Mouse (Mus musculus) mesoderm, embryonic 11.5 days (tissue): ENCODE results near the gene Cfap97.
"Not testable (repeated sequence)": the region's sequence is repeated elsewhere in the genome, so short reads cannot be mapped to it uniquely, and the experiment has no call there.

ENCODE experiments used
- DNase-seq: peaks from one replicate; pipeline ENCODE4 v3.0.0-alpha.2; 2012; ENCODE audit warnings: low read depth, low spot score

The Cfap97 gene

DNA sequence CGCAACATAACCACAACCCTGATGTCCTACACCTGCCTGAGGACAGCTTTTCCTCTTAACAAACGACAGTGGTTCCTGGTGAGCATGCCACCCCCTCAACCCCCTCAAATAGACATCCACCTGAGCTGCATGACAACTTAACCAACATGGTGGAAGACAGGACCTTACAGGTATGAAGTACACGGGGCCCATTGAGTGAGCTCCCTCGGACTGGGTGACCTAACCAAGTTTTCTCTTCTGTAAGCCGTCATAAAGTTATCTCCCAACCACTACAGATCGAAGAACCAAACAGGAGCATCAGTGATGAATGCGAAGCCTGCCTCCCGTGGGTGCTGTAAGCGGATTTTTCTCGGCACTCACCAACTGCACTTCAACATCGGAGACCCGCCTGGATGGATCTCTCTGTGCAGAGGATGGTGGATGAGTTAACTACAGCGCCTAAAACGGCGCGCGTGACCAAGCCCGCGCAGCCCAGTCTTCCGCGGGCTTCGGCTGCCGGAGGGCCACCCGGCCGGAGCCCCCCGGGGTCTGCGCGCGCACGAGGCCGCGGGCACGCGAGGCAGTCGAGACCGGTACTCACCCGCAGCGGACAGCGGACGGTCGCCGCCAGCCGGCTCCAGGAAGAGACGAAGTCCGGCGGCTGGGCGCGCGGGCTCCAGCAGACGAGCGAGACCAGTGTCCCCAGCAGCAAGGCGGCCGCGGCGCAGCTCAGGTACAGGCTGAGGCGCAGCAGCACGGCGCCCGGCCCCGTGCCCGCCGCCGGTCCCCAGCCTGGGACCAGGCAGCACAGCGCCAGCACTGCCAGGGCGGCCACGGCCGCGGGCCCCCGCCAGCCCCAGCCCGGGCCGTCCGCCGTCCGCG lies at the start of gene Cfap97:
Gene Cfap97 (plus strand): TSS at position 570 of the 861 bp plus-strand sequence.
- peak; percentile 46 for DNase-seq

GRCm38 (mm10) chr8:46103434-46103833 lies 48.1 kb upstream of the Cfap97 start:
- no peak for DNase-seq

DNA sequence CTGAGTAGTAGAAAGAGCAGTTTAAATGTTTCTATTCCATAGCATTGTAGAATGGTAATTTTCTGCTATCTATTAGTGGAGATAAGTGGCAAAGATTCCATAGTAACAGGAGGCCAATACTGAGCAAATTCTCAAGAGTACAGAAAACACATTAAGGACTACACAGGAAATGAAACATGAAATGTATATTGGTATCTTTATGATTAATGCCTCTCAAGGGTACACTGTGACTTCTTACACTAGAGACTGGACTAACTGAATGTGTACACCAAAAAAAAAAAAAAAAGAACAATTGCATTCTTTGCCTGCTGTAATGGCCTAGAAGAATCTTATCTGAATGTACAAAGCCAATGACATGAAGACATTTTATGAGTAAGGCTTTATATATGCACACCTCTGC lies 43.9 kb upstream of the Cfap97 start:
- no peak for DNase-seq

GRCm38 (mm10) chr8:46113421-46114170 lies 38.0 kb upstream of the Cfap97 start:
- not testable (repeated sequence) for DNase-seq

GRCm38 (mm10) chr8:46117172-46117571 lies 34.4 kb upstream of the Cfap97 start:
- no peak for DNase-seq

DNA sequence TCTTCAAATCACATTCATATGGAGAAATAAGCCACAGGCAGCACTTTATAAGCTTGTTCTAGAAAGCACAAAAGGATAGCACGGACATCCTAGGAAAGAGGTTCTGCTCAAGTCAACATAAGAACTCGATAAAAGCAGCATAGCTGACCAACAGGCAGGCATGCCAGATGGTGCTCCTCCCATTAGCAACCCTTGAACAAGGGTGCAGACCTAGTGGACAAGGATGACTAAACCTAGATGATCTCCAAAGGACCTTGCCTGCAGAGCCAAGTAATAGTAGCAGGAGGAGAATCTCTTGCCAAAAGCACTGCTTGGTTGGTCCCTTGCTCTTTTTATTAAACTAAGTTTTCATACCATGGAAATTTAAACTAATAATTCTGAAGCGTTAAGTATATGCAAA lies 32.4 kb upstream of the Cfap97 start:
- DNase-seq: no peak

DNA sequence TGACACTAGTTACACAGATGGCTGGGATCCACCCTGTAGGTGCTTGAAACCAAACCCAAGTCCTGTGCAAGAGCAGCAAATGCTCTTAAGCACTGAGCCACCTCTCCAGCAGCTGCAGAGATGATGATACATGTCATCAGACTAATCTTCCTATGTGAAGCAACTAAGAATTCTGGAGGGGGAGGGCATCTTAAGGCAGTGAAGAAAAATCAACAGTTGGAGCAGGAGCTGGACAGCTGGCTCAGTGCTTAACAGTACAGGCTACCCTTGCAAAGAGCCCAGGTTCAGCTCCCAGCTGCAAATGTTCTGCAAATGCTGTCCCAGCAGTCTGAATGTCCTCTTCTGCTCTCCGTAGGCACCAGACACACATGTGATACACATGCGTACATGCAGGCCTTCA lies 29.1 kb upstream of the Cfap97 start:
- no peak for DNase-seq

DNA sequence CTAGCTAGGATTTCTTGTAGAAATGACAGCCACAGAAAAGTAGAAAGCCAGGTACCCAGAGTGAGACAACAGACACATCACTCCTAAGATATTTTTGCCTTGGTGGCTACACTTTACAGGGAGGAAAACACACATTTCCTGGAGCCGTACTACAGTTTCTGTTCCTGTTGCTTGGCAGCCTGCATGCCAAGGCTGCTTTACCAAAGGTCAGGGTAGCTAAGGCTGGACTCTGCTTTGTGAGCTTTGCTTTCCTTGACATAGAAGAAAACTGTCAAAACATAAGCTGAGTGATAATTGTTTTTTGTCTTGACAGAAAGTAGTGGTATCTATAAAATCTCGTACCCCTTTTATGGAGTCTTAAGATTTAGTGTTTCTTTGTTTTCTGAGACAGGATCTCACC lies 21.1 kb upstream of the Cfap97 start:
- DNase-seq: no peak

- not testable (repeated sequence) for DNase-seq
These were observed 16.0 kb upstream of the Cfap97 start for GRCm38 (mm10) chr8:46135546-46135945.

DNA sequence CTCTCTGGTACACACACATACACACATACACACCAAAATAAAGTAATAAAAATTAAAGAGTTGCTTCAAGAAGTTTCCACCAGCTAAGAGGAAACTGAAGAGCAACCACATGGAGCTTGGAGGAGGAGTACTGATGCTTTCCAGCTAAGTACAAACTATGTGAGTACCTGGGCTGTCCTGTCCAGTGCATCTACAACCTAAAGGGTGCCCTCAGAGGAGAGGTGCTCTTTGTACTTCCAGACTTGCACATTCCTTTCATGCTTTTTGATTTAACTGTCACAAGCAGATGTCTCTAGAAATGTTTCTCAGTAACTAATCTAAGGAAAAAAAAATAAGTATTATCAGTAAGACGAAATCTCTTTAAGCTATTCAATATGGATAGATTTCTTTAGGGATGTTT lies 14.2 kb upstream of the Cfap97 start:
- no peak for DNase-seq

- DNase-seq: no peak
These were observed 13.6 kb upstream of the Cfap97 start for GRCm38 (mm10) chr8:46137843-46138596.

DNA sequence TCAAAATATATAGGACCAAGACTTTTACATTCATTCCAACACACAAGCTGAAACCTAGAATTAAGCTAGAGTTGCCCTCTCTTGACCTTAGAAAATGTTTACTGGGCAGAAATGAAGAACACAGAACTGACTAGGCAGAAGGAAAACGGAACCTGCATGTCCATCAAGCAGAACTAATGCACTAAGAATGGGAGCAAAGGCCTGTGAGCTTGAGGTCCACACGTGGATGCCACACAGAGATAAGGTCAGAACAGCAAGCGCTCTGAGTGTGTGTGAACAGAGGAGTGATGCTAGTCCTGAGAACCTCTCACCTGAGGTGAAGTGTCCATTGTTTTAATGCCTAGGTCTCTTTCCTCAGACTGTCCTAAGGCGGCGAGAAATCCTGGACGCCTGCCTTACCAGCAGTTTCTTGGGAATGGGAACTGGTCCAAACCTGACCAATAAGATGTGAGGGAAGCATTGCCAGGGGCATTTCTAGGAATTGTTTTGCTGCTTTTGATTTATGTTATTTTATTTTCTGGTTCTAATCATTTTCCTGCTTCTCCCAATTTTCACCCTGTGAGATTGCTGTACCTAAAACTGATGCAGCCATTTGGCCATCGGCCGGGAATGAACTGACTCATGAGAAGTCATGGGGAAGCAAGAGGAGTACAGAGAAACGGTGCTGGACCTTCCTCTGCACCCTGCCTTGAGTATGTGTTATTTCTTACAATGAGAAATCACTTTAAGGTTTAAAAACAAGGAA lies 11.0 kb upstream of the Cfap97 start:
- no peak for DNase-seq

GRCm38 (mm10) chr8:46141688-46142087 lies 9.9 kb upstream of the Cfap97 start:
- DNase-seq: no peak

- no peak for DNase-seq
These were observed 9.0 kb upstream of the Cfap97 start for GRCm38 (mm10) chr8:46142498-46143081.

- no peak for DNase-seq
These were observed 8.1 kb upstream of the Cfap97 start for GRCm38 (mm10) chr8:46143470-46143869.

DNA sequence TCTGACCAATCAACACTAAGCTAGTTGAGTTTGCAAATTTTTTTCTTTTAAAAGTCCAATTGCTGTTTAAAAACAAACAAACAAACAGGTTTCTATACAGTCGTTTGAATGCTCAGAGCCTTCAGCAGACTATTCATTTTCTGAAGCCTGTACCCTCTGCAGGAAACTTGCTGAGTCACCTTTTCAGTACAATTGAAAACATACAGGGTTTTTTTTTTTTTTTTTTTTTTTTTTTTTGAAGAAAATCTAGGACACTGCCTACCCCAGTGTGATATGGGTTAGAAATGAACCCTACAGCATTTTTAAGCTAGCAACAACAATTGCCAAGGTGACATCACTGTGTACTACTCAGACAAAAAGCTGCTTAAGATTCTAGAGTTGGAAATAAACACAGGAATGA lies 7.6 kb upstream of the Cfap97 start:
- no peak for DNase-seq

DNA sequence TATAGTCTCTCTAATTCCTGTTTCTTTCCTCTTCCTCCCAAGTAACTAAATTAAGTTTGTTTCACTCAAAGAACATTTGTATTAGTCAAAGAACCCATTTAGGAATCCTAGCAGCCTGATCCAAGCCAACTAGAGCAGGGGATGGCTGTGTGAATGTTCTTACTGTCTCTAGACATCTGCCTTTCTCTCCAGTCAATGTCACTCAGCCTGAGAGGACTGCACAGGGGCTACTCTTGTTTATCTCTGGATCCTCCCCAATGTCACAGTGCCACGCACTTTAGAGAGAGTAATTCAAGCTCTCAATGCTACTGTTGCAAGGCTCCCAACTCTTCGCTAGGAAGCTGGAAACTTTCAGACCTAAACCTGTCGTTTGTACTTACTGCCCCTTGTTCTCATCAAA lies 5.4 kb upstream of the Cfap97 start:
- no peak for DNase-seq

DNA sequence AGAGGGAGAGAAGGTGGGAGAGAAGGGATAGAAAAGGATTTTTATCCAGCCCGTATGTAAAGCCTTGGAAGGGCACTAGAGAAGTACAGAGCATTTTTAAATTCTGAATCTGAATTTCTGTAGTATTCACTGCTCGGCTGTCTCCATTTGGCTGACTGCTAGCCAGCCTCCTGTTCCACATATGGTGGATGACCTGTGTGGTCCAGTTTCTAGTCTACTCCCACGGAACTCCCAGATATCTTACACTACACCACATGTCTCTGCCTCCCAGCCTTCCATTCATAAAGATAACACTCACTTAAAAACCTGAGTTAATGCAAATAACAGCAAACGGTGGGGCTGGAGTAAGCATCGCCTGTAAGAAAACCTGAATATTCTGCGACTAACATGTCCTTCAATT lies 2.3 kb upstream of the Cfap97 start:
- DNase-seq: no peak

DNA sequence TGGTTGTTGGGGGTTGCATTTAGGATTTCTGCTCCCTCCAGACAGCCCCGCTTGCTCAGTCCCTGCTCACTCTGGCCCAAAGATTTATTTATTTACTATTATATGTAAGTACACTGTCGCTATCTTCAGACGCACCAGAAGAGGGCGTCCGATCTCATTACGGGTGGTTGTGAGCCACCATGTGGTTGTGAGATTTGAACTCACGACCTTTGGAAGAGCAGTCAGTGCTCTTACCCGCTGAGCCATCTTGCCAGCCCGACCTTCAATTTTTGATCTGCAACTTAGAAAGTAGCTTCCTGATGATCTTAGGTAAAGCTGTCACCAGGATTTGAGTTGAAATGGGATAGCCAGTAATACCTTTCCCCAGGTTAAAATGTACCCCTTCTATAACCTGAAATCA lies 1.8 kb upstream of the Cfap97 start:
- no peak for DNase-seq

DNA sequence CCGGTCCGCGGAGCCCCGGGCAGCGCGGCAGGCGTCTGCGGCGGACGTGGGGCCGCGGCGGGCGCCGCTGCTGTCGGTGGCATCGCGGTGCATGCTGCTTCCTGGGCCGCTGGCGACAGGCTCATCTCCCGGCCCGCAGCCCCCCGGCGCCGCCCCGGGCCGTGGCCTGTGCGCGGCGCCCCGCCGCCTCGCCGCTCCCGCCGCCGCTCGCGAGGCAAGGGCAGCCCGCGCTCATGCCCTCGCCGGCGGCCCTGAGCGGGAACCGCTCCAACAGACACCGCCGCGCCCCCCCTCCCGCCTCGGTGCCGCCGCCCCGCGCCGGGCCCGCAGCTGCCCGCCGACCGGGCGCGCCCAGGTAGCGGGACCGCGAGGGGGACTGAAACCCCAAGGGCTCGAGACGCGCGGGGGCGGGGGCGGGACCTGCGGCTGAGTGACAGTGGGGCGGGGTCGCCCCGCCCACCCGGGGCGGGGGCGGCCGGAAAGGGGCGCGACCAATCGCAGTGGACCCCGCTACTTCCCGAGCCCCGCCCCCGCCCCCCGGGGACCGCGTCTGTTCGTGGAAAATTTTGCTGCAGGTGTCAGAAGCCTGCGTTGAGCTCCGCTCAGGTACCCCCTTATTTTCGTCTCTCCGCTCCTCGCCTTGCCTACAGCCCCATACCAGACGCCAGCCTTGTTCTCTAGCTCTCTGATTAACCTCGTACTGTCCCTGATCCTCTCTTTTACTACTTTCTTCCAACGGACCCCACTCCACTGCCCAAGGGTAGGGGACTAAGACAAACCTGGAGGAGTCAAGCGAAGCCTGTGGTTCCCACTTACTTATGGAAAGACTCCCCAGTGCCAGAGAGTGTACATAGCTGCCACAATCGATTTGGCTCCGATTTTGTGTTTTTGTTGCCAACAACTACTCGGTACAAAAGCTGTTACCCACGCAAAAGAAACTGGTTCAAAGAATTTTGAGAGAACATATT lies 777 bp downstream of the Cfap97 start, which contains the start of gene Snx25:
Gene Snx25 (minus strand): TSS at position 96 of the 968 bp plus-strand sequence.
- peak; percentile 85 for DNase-seq
